Comparison of ENCODE assay signal across 8 mouse cellular contexts in the genomic region with DNA sequence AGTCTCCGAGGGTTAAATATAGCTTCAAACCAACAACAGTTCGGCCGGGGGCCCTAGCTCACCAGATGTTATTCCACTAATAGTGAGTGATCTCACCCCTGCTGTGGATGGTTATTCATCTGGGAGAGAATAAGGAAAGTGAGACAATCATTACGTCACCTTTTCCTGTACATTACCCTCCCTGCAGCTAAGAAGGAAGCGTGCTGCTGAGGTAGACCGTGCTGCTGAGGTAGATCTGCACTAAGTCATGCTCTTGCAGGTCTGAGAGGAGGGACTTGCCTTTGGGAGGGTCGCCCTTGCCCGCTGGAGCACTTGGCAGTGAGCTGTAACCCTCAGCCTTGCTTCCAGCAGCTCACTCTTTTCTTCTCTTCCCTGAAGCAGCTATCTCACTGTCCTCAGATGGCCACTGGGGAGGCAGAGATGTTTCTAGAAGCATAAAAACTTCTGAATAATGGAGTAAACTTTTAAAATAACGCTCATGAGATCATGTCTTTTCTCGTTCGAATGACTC.
DNase-seq lines count a peak whose midpoint lies in the region; ATAC-seq lines count a peak whose summit lies in the region.

No protein-coding gene starts in this region.

- WGBS in kidney, embryonic 15.5 days, result 55% methylated on average over 11 of the region's 11 CpGs

- H3K4me1 ChIP-seq in kidney, embryonic 15.5 days, result 0 out of 2 replicates have a peak, but pooled peaks cover 7% of the 10 kb centered on the region

- H3K4me3 ChIP-seq in kidney, embryonic 15.5 days (replicated peaks), result no peak overlapping the region

- peak; percentile 23 for DNase-seq in kidney, adult 9 months
- DNase-seq in kidney, postnatal 25 days, result no peak
- peak; percentile 28 for DNase-seq in c-Kit-positive CD71-negative TER-119-negative erythroid progenitor cells, embryonic 14.5 days (ENCODE audit: low read depth)
- DNase-seq in retina, postnatal 1 day, result peak; percentile 10
- no peak for DNase-seq in urinary bladder, adult 2 months (ENCODE audit: low spot score)
- no peak for DNase-seq in thymus, postnatal 14 days

- H3K36me3 ChIP-seq in kidney, embryonic 15.5 days, result no peaks in the 10 kb centered on the region

- peak; percentile 42; the same call in 1 of the 2 replicates for ATAC-seq in granulocyte monocyte progenitor cell, adult 5-6 weeks (replicated peaks; ENCODE audit: poor library complexity, severe bottlenecking)
- no peak; the same call in 1 of the 2 replicates for ATAC-seq in kidney, embryonic 15.5 days (replicated peaks; ENCODE audit: low FRiP score)

- no peak overlapping the region for H3K4me2 ChIP-seq in kidney, embryonic 15.5 days

- no peak overlapping the region for H3K9ac ChIP-seq in kidney, embryonic 15.5 days

- no peaks in the 10 kb centered on the region for H3K27me3 ChIP-seq in kidney, embryonic 15.5 days

- H3K9me3 ChIP-seq in kidney, embryonic 15.5 days (replicated peaks), result no peaks in the 10 kb centered on the region

- H3K27ac ChIP-seq in kidney, embryonic 15.5 days, result peak overlapping the region; percentile 28; the same call in 1 of the 2 replicates

Comparison
In these comparisons a context has a peak if more than half of its experiments do, and no peak if none do; other contexts are left out.
1. DNase-seq: peak in kidney, adult 9 months (single experiment), c-Kit-positive CD71-negative TER-119-negative erythroid progenitor cells, embryonic 14.5 days (single experiment) and retina, postnatal 1 day (single experiment); none in kidney, postnatal 25 days (0 of 2), urinary bladder, adult 2 months (single experiment) and thymus, postnatal 14 days (single experiment).